Mouse (Mus musculus) embryo, embryonic 10 days (tissue): ENCODE measurements around the gene Slc1a7.

Experiments
- DNase-seq: peaks from one replicate; pipeline ENCODE4 v3.0.0-alpha.2; 2015; ENCODE audit warnings: low spot score

The Slc1a7 gene

GRCm38 (mm10) chr4:108055873-108056272 lies 87.7 kb downstream of the Slc1a7 start:
- no peak for DNase-seq

- no peak for DNase-seq
Observed at GRCm38 (mm10) chr4:108057247-108057646, 89.1 kb downstream of the Slc1a7 start.

- DNase-seq, result no peak
Observed at GRCm38 (mm10) chr4:108058166-108058565, 90.0 kb downstream of the Slc1a7 start.

GRCm38 (mm10) chr4:108059601-108060379 lies 91.7 kb downstream of the Slc1a7 start:
- DNase-seq, result no peak

- DNase-seq, result no peak
Observed at GRCm38 (mm10) chr4:108060774-108061173, 92.6 kb downstream of the Slc1a7 start.

GRCm38 (mm10) chr4:108062524-108062923 lies 94.4 kb downstream of the Slc1a7 start:
- no peak for DNase-seq
